Mouse (Mus musculus): ENCODE data around the gene Asb1. TPM values are rescaled to one million over a fixed set of nuclear protein-coding genes. Genes with fewer than 3 reads are reported as not detected.
A peak's percentile ranks its signal among the peaks of the same experiment; 100 is the strongest.

The Asb1 gene
- 9.0 and 11.1 TPM in 2 replicates for polyA plus RNA-seq (2016; fragmentation: Nextera tagmentation; extraction: Ambion mirVana)

- Histone ChIP-seq H3K27me3 (ENCODE audit: insufficient read depth, poor library complexity, severe bottlenecking) (peaks cover 31% of the 10 kb centered on the region), H3K9me3 (no peaks in the 10 kb centered on the region), H3K36me3 (peaks cover 9% of the 10 kb centered on the region; the same call in 1 of the 2 replicates), H3K4me3 (peak within 1 kb of the TSS; percentile 72), H3K27ac (peak within 1 kb of the TSS; percentile 83), H3K4me1 (peaks cover 32% of the 10 kb centered on the region)
- under 1% methylated on average over 41 of the region's 41 CpGs for WGBS
- peak; percentile 100 for DNase-seq (ENCODE audit: low spot score)
Observed at GRCm38 (mm10) chr1:91540271-91540826, at the start of gene Asb1. Gene Asb1 (plus strand): TSS chr1:91540544.

GRCm38 (mm10) chr1:91492740-91493139 is 47.6 kb upstream of the Asb1 start:
- H3K4me3 ChIP-seq: no peak overlapping the region
- no peaks in the 10 kb centered on the region for H3K36me3 ChIP-seq
- no peak overlapping the region for H3K27ac ChIP-seq
- DNase-seq (ENCODE audit: low spot score): peak; percentile 57
- H3K27me3 ChIP-seq (ENCODE audit: insufficient read depth, poor library complexity, severe bottlenecking): peaks cover 11% of the 10 kb centered on the region; the same call in 1 of the 2 replicates
- no peaks in the 10 kb centered on the region for H3K9me3 ChIP-seq
- H3K4me1 ChIP-seq: peaks cover 16% of the 10 kb centered on the region
- 59% methylated on average over 2 of the region's 2 CpGs for WGBS

- peak; percentile 72 for DNase-seq (ENCODE audit: low spot score)
- Histone ChIP-seq H3K36me3 (no peaks in the 10 kb centered on the region), H3K27me3 (ENCODE audit: insufficient read depth, poor library complexity, severe bottlenecking) (peaks cover 11% of the 10 kb centered on the region; the same call in 1 of the 2 replicates), H3K9me3 (no peaks in the 10 kb centered on the region), H3K27ac (no peak overlapping the region), H3K4me1 (peaks cover 16% of the 10 kb centered on the region), H3K4me3 (peak overlapping the region; percentile 99)
- WGBS: 41% methylated on average over 3 of the region's 3 CpGs
Observed at GRCm38 (mm10) chr1:91493938-91494337, 46.4 kb upstream of the Asb1 start.

GRCm38 (mm10) chr1:91494457-91495140 is 45.7 kb upstream of the Asb1 start, which contains the start of gene Traf3ip1:
Gene Traf3ip1 (plus strand): TSS chr1:91494647.
- peaks cover 4% of the 10 kb centered on the region for H3K36me3 ChIP-seq
- WGBS: under 1% methylated on average over 79 of the region's 79 CpGs
- DNase-seq (ENCODE audit: low spot score): peak; percentile 96
- H3K4me3 ChIP-seq: peak within 1 kb of the TSS; percentile 99
- H3K4me1 ChIP-seq: peaks cover 16% of the 10 kb centered on the region
- H3K27me3 ChIP-seq (ENCODE audit: insufficient read depth, poor library complexity, severe bottlenecking): peaks cover 11% of the 10 kb centered on the region; the same call in 1 of the 2 replicates
- peak within 1 kb of the TSS; percentile 87 for H3K27ac ChIP-seq
- H3K9me3 ChIP-seq: no peaks in the 10 kb centered on the region

- peaks cover 11% of the 10 kb centered on the region; the same call in 1 of the 2 replicates for H3K27me3 ChIP-seq (ENCODE audit: insufficient read depth, poor library complexity, severe bottlenecking)
- H3K9me3 ChIP-seq: no peaks in the 10 kb centered on the region
- peaks cover 11% of the 10 kb centered on the region for H3K36me3 ChIP-seq
- WGBS: 42% methylated on average over 5 of the region's 5 CpGs
- peak overlapping the region; percentile 99 for H3K4me3 ChIP-seq
- DNase-seq (ENCODE audit: low spot score): peak; percentile 71
- no peak overlapping the region for H3K27ac ChIP-seq
- H3K4me1 ChIP-seq: peaks cover 16% of the 10 kb centered on the region
Observed at GRCm38 (mm10) chr1:91495321-91495720, 45.0 kb upstream of the Asb1 start.

- 94% methylated on average over 6 of the region's 6 CpGs for WGBS
Observed at GRCm38 (mm10) chr1:91498579-91498978, 41.8 kb upstream of the Asb1 start.

GRCm38 (mm10) chr1:91504615-91505014 is 35.7 kb upstream of the Asb1 start:
- Histone ChIP-seq H3K27me3 (ENCODE audit: insufficient read depth, poor library complexity, severe bottlenecking) (no peaks in the 10 kb centered on the region), H3K27ac (no peak overlapping the region), H3K36me3 (peaks cover 58% of the 10 kb centered on the region), H3K9me3 (no peaks in the 10 kb centered on the region), H3K4me1 (no peaks in the 10 kb centered on the region), H3K4me3 (no peak overlapping the region)
- 67% methylated on average over 3 of the region's 3 CpGs for WGBS
- no peak for DNase-seq (ENCODE audit: low spot score)

More at GRCm38 (mm10) chr1:91498579-91498978, 41.8 kb upstream of the Asb1 start:
- no peak overlapping the region for H3K4me3 ChIP-seq
- H3K27ac ChIP-seq: no peak overlapping the region
- H3K4me1 ChIP-seq: peaks cover 16% of the 10 kb centered on the region
- no peaks in the 10 kb centered on the region for H3K9me3 ChIP-seq
- H3K36me3 ChIP-seq: peaks cover 36% of the 10 kb centered on the region
- 0 out of 2 replicates have a peak, but pooled peaks cover 2% of the 10 kb centered on the region for H3K27me3 ChIP-seq (ENCODE audit: insufficient read depth, poor library complexity, severe bottlenecking)
- peak; percentile 70 for DNase-seq (ENCODE audit: low spot score)

- Histone ChIP-seq H3K4me3 (no peak overlapping the region), H3K4me1 (no peaks in the 10 kb centered on the region), H3K27me3 (ENCODE audit: insufficient read depth, poor library complexity, severe bottlenecking) (no peaks in the 10 kb centered on the region), H3K36me3 (peaks cover 27% of the 10 kb centered on the region; the same call in 1 of the 2 replicates), H3K9me3 (no peaks in the 10 kb centered on the region), H3K27ac (no peak overlapping the region)
- DNase-seq (ENCODE audit: low spot score): no peak
- 76% methylated on average over 11 of the region's 11 CpGs for WGBS
Observed at GRCm38 (mm10) chr1:91514916-91515315, 25.4 kb upstream of the Asb1 start.

- H3K4me3 ChIP-seq: no peak overlapping the region
- peaks cover 27% of the 10 kb centered on the region; the same call in 1 of the 2 replicates for H3K36me3 ChIP-seq
- WGBS: 88% methylated on average over 6 of the region's 6 CpGs
Observed at GRCm38 (mm10) chr1:91515642-91516041, 24.7 kb upstream of the Asb1 start.

GRCm38 (mm10) chr1:91523759-91524158 is 16.6 kb upstream of the Asb1 start:
- Histone ChIP-seq H3K27me3 (ENCODE audit: insufficient read depth, poor library complexity, severe bottlenecking) (no peaks in the 10 kb centered on the region), H3K4me1 (no peaks in the 10 kb centered on the region), H3K4me3 (no peak overlapping the region), H3K36me3 (peaks cover 56% of the 10 kb centered on the region), H3K27ac (no peak overlapping the region), H3K9me3 (no peaks in the 10 kb centered on the region)
- no peak for DNase-seq (ENCODE audit: low spot score)
- WGBS: 15% methylated on average over 10 of the region's 10 CpGs

More at GRCm38 (mm10) chr1:91515642-91516041, 24.7 kb upstream of the Asb1 start:
- H3K27ac ChIP-seq: no peak overlapping the region
- DNase-seq (ENCODE audit: low spot score): no peak
- H3K9me3 ChIP-seq: no peaks in the 10 kb centered on the region
- no peaks in the 10 kb centered on the region for H3K4me1 ChIP-seq
- no peaks in the 10 kb centered on the region for H3K27me3 ChIP-seq (ENCODE audit: insufficient read depth, poor library complexity, severe bottlenecking)

- no peak for DNase-seq (ENCODE audit: low spot score)
- no peaks in the 10 kb centered on the region for H3K4me1 ChIP-seq
- no peak overlapping the region for H3K27ac ChIP-seq
- no peak overlapping the region for H3K4me3 ChIP-seq
- no peaks in the 10 kb centered on the region for H3K9me3 ChIP-seq
- H3K36me3 ChIP-seq: peaks cover 46% of the 10 kb centered on the region
- no peaks in the 10 kb centered on the region for H3K27me3 ChIP-seq (ENCODE audit: insufficient read depth, poor library complexity, severe bottlenecking)
- 90% methylated on average over 14 of the region's 14 CpGs for WGBS
Observed at GRCm38 (mm10) chr1:91525838-91526237, 14.5 kb upstream of the Asb1 start.

- 87% methylated on average over 9 of the region's 9 CpGs for WGBS
- Histone ChIP-seq H3K27me3 (ENCODE audit: insufficient read depth, poor library complexity, severe bottlenecking) (no peaks in the 10 kb centered on the region), H3K36me3 (peaks cover 26% of the 10 kb centered on the region), H3K4me3 (no peak overlapping the region), H3K27ac (no peak overlapping the region), H3K4me1 (peaks cover 7% of the 10 kb centered on the region), H3K9me3 (no peaks in the 10 kb centered on the region)
- no peak for DNase-seq (ENCODE audit: low spot score)
Observed at GRCm38 (mm10) chr1:91530166-91530565, 10.2 kb upstream of the Asb1 start.

- no peaks in the 10 kb centered on the region for H3K9me3 ChIP-seq
- H3K4me1 ChIP-seq: peaks cover 7% of the 10 kb centered on the region
- peaks cover 15% of the 10 kb centered on the region for H3K27me3 ChIP-seq (ENCODE audit: insufficient read depth, poor library complexity, severe bottlenecking)
- H3K27ac ChIP-seq: no peak overlapping the region
- DNase-seq (ENCODE audit: low spot score): no peak
- H3K36me3 ChIP-seq: peaks cover 17% of the 10 kb centered on the region; the same call in 1 of the 2 replicates
- H3K4me3 ChIP-seq: no peak overlapping the region
- 91% methylated on average over 4 of the region's 4 CpGs for WGBS
Observed at GRCm38 (mm10) chr1:91532243-91532642, 8.1 kb upstream of the Asb1 start.
